In genomic region chr5:144441831-144442271, GRCm38 (mm10) we compare ENCODE assay signal across 20 mouse cellular contexts.
DNase-seq lines count a peak whose midpoint lies in the region; ATAC-seq lines count a peak whose summit lies in the region.
"Had no signal": no experiment of that assay in that cellular context is flagged by ENCODE, and none has a peak within 500 bp of the region (broad histone marks: within the 10 kb centered on the region; RNA-seq: fewer than 3 reads in every experiment).

No protein-coding gene starts in this region.

- no peak overlapping the region for H3K4me3 ChIP-seq in neural tube, embryonic 11.5 days (ENCODE audit: low read depth, low read length)
- H3K4me3 ChIP-seq: forebrain, embryonic 13.5 days; heart, adult 2 months; hindbrain, embryonic 15.5 days; limb, embryonic 13.5 days; liver, embryonic 13.5 days; neural tube, embryonic 12.5 days had no signal

- 68% methylated on average over 12 of the region's 12 CpGs for WGBS in neural tube, embryonic 11.5 days

- intact Hi-C loops in heart, postnatal 14 days (cut with DNase I): no loop called here

- no peaks in the 10 kb centered on the region for H3K4me1 ChIP-seq in neural tube, embryonic 11.5 days (ENCODE audit: control insufficient read depth, insufficient read depth, low read length)
- H3K4me1 ChIP-seq: forebrain, embryonic 13.5 days; limb, embryonic 13.5 days; liver, embryonic 13.5 days; neural tube, embryonic 12.5 days had no signal

- DNase-seq in embryo, embryonic 11 days: peak; percentile 12
- no peak for DNase-seq in embryo, embryonic 10 days (ENCODE audit: low spot score)
- DNase-seq in neural tube, embryonic 11.5 days (ENCODE audit: low spot score): peak; percentile 31
- DNase-seq in neural tube, embryonic 10.5 days (ENCODE audit: extremely low spot score, low spot score): no peak
- peak; percentile 80 to 84 for DNase-seq in adrenal gland, postnatal 36 days
- DNase-seq in heart, postnatal 14 days: no peak
- DNase-seq in cerebellum, adult 9-10 months: no peak
- no peak for DNase-seq in urinary bladder, postnatal 4 days (ENCODE audit: low spot score in 2 of 2)
- DNase-seq: gastrocnemius, postnatal 14 days; heart, adult 2 months; kidney, adult 11 months; liver, embryonic 13.5 days; lung, embryonic 14.5 days; lung, postnatal 36 days; thymus, postnatal 36 days had no signal

- H3K4me2 ChIP-seq in neural tube, embryonic 11.5 days (ENCODE audit: low read depth): no peak overlapping the region
- H3K4me2 ChIP-seq: forebrain, embryonic 13.5 days; hindbrain, embryonic 15.5 days; limb, embryonic 13.5 days; liver, embryonic 13.5 days; lung, embryonic 14.5 days; neural tube, embryonic 12.5 days had no signal

- H3K9me3 ChIP-seq in neural tube, embryonic 11.5 days (ENCODE audit: control insufficient read depth, low read length): no peaks in the 10 kb centered on the region
- H3K9me3 ChIP-seq: forebrain, embryonic 13.5 days; hindbrain, embryonic 15.5 days; limb, embryonic 13.5 days; neural tube, embryonic 12.5 days had no signal

- no peak overlapping the region for H3K27ac ChIP-seq in neural tube, embryonic 11.5 days (ENCODE audit: low read depth, low read length)
- H3K27ac ChIP-seq: forebrain, embryonic 13.5 days; heart, adult 2 months; hindbrain, embryonic 15.5 days; limb, embryonic 13.5 days; liver, embryonic 13.5 days; neural tube, embryonic 12.5 days had no signal

- no peak overlapping the region for H3K9ac ChIP-seq in neural tube, embryonic 11.5 days (ENCODE audit: low read length)
- H3K9ac ChIP-seq: forebrain, embryonic 13.5 days; hindbrain, embryonic 15.5 days; limb, embryonic 13.5 days; liver, embryonic 13.5 days; lung, embryonic 14.5 days; neural tube, embryonic 12.5 days had no signal

- H3K36me3 ChIP-seq in neural tube, embryonic 11.5 days (ENCODE audit: control insufficient read depth, insufficient read depth, low read length): no peaks in the 10 kb centered on the region
- H3K36me3 ChIP-seq: hindbrain, embryonic 15.5 days; limb, embryonic 13.5 days; liver, embryonic 13.5 days; neural tube, embryonic 12.5 days had no signal

- no peaks in the 10 kb centered on the region for H3K27me3 ChIP-seq in neural tube, embryonic 11.5 days (ENCODE audit: control insufficient read depth, insufficient read depth, low read length)
- H3K27me3 ChIP-seq: forebrain, embryonic 13.5 days; hindbrain, embryonic 15.5 days; limb, embryonic 13.5 days; liver, embryonic 13.5 days; neural tube, embryonic 12.5 days had no signal

- no peak for ATAC-seq in neural tube, embryonic 11.5 days (ENCODE audit: insufficient read depth, low FRiP score, low TSS enrichment)
- ATAC-seq: CD4-positive, CD25-positive, alpha-beta regulatory T cell, adult 4 months; forebrain, embryonic 13.5 days had no signal

Comparison
In these comparisons a context has a peak if more than half of its experiments do, and no peak if none do; other contexts are left out.
1. DNase-seq: peak in embryo, embryonic 11 days (single experiment), neural tube, embryonic 11.5 days (single experiment) and adrenal gland, postnatal 36 days (2 of 2); none in embryo, embryonic 10 days (single experiment), neural tube, embryonic 10.5 days (single experiment), heart, postnatal 14 days (0 of 2), cerebellum, adult 9-10 months (single experiment) and urinary bladder, postnatal 4 days (0 of 2).